Mouse (Mus musculus) kidney, postnatal 10 days (tissue): Measurements from ENCODE around the gene Rimbp3.
"Not testable (repeated sequence)": the region's sequence is repeated elsewhere in the genome, so short reads cannot be mapped to it uniquely, and the experiment has no call there.

Experiments used
- DNase-seq: peaks from one replicate; pipeline ENCODE4 v3.0.0; 2021; ENCODE audit warnings: mixed read lengths

The Rimbp3 gene

DNA sequence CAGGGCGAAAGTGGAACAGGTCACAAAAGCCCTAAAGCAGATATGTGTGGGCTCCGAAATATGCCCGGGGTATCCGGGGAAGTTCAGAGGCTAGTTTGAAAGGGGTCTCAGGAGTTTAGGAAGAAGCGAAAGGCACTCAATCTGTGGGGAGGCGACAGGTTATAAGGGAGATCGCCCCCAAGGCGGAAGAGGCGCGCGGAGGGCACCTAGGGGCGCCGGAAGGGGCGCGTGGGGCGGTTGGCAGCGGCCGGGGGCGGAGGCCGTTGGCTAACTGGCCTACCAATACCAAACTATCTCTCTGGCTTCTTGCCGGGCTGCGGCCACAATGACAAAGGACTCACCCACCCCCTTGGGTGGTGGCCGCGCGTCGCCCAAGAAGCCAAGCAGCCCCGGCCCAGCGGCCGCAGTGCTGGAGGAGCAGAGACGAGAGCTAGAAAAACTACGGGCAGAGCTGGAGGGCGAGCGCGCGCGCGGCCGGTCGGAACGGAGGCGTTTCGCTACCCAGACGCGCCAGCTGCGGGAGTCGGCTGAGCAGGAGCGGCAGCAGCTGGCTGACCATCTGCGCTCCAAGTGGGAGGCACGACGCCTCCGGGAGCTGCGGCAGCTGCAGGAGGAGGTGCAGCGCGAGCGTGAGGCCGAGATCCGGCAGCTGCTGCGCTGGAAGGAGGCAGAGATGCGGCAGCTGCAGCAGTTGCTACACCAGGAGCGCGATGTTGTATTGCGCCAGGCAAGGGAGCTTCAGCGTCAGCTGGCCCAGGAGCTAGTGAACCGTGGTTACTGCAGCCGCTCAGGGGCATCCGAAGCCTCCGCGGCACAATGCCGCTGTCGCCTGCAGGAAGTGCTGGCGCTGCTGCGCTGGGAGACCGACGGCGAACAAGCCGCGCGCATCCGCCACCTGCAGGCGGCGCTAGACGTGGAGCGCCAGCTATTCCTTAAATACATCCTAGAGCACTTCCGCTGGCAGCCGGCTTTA is at the start of gene Rimbp3:
Gene Rimbp3 (plus strand): TSS at position 215 of the 973 bp plus-strand sequence.
- DNase-seq, result peak; percentile 92

DNA sequence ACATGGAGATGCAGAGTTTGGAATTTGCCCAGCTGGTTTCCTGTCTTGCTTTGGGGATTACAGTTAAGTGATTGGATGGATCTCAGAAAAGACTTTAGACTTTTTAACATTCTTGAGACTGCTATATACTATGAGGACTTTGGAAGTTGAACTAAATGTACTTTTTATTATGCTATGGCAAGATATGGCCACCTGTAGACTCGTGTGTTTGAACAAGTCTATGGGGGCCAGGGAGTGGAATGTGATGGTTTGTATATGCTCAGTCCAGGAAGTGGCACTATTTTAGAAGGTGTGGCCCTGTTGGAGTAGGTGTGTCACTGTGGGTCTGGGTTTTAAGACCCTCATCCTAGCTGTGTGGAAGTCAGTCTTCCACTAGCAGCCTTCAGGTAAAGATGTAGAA is 42.9 kb upstream of the Rimbp3 start:
- DNase-seq, result not testable (repeated sequence)

GRCm38 (mm10) chr16:17167179-17167578 is 41.2 kb upstream of the Rimbp3 start:
- DNase-seq, result no peak

- DNase-seq, result no peak
Measured at GRCm38 (mm10) chr16:17168049-17168448, 40.4 kb upstream of the Rimbp3 start.

DNA sequence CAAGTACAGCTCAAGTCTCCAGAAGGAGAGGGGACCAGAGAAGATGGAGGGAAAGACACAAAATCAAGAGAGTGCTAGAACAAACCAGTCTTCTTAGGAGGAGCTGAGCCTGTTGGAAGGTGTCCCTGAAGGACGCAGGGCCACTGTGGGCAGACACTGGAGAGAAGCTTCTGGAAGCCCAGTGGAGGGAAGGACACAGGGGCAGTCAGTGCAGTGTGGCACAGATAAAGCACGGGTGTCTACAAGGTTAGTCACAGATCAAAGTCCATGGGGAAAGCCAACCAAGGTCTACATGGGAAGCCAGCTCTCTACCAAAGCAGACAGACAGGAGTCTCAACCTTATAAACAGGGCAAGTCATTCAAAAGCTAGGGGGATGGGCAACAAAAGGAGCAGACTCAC is 32.6 kb upstream of the Rimbp3 start:
- DNase-seq, result no peak

- DNase-seq, result no peak
Measured at GRCm38 (mm10) chr16:17177623-17178170, 30.7 kb upstream of the Rimbp3 start.

DNA sequence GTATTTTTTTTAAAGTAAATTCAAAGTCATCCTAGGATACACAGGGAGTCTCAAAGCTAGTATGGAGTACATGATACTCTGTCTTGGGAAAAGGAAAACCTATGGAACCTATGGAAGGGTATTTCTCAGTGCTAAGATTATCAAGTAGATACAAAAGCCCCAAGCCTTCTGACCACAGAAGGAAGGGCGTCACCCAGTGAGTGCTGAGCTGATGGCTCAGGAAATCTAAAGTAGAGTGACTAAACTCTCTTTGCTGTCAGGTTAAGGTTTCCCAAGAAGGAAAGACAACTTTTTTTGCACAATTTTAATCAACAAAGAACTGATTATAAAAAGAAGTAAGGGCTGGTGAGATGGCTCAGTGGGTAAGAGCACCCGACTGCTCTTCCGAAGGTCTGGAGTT is 28.7 kb upstream of the Rimbp3 start:
- no peak for DNase-seq

GRCm38 (mm10) chr16:17181382-17181781 is 27.0 kb upstream of the Rimbp3 start:
- DNase-seq, result no peak

GRCm38 (mm10) chr16:17182136-17182535 is 26.3 kb upstream of the Rimbp3 start:
- no peak for DNase-seq

GRCm38 (mm10) chr16:17183003-17183402 is 25.4 kb upstream of the Rimbp3 start:
- no peak for DNase-seq

GRCm38 (mm10) chr16:17185475-17185874 is 22.9 kb upstream of the Rimbp3 start:
- no peak for DNase-seq

- DNase-seq, result no peak
Measured at GRCm38 (mm10) chr16:17193823-17194222, 14.6 kb upstream of the Rimbp3 start.

- DNase-seq, result no peak
Measured at GRCm38 (mm10) chr16:17200121-17200952, 8.1 kb upstream of the Rimbp3 start.

DNA sequence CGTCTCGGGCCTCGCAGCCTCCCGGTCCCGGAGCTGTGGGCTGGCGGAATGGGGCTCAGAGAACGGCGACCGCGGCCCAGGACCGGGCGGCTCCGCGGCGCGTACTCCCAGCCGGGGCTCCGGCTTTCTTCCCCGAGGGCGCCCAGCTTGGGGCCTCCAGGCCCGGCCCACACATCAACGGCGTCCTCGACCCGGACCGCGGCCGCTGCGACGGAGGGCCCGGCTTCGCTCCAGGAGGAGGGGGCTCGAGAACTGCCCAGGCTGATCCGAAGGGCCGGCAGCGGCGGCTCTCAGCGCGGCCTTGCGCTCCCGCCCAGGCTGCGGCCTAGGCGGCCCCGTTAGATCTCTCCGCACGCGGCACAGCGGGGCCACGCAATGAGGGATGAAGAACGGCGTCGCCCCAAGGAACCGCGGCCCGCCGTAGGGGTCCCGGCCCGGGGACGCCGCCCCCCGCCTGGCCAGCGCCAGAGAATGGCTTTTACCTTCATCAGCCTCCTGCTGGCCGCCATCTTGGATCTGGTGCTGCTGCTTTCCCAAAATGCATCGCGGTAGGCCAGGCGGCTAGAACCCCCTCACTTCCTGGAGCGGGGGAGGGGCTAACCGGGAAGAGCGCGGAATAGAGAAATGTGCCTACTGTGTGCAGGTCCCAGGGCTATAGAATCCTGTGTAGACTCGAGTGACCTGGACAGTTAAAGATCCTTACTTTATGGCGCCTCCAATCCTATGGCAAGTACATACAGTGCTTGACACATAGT is 7.3 kb upstream of the Rimbp3 start:
- peak; percentile 90 for DNase-seq

DNA sequence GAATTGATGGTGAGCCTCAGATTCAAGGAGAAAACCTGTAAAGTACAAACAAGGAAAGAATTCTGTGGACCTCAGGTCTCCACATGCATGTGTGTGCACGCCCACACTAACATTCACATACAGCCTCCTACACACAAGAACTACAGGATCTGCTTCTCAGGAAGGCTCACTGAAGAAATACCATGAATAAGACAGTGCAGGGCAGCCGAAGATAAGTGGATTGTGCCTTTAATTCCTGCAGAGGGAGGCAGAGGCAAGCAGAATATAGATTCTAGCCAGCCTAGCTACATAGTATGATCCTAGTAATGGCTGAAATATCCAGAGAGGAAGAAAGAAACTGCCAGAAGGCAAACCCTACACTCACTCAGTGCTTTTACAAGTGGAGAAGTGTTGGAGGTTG is 6.4 kb upstream of the Rimbp3 start:
- DNase-seq, result no peak

GRCm38 (mm10) chr16:17202549-17202948 is 5.9 kb upstream of the Rimbp3 start, which contains the start of gene Ube2l3:
Gene Ube2l3 (minus strand): TSS chr16:17202649.
- DNase-seq, result no peak

GRCm38 (mm10) chr16:17204990-17205389 is 3.4 kb upstream of the Rimbp3 start:
- peak; percentile 51 for DNase-seq

DNA sequence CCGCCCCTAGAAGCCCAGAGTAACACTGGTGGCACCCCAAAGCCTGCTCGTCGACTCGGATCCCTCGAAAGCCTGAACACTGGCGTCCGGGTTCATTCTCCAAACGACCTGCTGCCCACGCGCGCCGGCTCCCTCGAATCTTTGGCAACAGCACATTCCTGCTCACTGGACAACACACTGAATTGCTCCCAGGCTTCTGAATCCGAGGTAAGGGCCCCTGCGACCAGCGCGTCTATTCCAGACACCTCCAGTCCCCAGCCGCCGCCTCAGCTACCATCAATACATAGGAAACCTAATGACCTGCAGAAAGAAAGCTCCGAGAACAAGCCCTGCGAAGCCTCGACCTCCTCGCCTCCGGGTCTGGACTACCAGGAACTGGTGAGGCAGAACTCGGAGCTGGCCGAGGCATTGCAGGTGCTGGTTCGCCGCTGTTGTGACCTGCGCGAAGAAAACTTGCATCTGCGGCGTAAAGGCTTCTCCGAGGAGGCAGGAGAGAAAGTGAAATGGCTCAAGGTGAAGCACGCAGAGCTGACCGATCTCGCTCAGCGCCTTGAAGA is 1.1 kb downstream of the Rimbp3 start:
- DNase-seq, result peak; percentile 39

- DNase-seq, result peak; percentile 94
Measured at GRCm38 (mm10) chr16:17209981-17210838, 1.8 kb downstream of the Rimbp3 start.

DNA sequence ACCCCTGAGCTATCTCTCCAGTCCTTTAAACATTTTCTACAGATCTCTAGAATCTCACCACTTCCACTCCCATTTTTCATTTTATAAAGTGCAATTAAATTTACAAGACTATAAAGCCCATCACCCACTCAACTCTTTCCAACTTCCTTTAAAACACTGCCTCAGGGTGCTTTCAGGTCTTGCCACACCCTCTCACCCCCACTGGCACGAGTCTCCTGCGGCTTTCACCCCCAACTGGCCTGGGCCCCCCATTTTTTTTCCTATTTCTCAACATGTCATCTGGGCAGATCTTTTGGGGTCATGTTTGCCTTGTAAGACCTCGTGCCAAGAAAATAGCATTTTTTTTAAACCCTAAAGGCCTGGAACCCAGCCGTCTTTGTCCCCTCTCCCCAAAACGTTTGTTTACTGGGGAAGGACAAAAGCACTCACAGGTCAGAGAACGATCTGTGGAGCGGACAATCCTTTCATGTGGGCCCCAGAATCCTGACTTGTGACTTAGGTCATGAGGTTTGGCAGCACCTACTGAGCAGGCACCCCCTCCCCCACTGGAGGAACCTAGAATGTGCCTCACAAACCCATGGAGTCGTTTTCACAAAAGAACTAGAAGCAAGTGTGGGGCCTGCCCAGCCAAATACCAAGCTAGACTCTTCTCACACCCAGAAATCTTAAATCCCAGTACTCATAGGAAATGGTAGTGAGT is 8.7 kb downstream of the Rimbp3 start:
- no peak for DNase-seq
